Mouse (Mus musculus): ENCODE results near the gene Kcne1. TPM values are rescaled to one million over a fixed set of nuclear protein-coding genes. Genes with fewer than 3 reads are reported as not detected.
A peak's percentile ranks its signal among the peaks of the same experiment; 100 is the strongest.

Kcne1 gene
- total and polyA plus RNA-seq, 2 experiments from 2014 or later = 1.7 TPM; not detected in 1

DNA sequence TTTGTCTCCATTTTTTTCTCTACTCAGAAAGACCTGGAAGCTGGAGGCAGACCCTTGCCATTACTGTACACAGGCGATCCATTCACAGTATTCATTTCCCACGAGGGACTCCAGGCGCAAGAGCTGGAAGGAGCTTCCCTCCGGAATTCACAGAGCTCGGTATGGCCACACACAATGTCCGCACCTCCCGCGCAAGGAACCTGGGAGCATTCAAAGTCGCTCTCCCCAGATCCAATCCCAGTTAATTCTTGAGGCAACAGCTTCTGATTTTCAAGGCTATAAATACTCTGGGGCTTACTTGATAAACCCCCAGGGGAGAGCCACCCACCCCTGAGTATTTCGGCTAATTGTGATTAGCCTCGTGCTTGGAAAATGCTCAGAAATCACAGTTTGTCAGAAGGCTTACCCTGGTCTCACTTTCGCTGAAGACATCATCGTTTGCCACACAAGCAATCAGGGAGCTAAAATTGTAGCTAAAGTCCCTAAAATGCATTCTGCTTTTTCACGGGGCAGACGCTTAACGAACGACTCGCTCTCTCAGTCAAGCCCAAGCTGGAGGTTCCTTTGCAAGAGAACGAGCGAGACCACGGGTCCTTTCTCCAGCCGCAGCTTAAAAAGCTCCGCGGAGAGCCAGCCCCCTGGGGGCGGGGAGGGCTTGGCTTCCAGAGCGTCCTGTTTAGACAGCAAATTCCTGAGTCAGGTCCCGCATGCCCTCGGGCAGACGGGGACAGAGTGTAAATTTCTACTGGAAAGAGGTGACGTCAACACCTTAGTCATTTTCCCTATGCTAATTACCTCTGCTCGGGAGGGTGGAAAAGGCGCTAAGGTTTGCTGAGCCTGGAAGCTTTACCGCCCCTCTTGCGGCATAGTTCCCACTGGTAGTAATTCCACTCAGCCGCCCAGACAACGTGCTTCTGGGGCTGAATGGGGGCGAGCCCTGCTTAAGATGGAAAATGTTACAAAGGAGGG lies 40.5 kb upstream of the Kcne1 start:
- H3K27me3 ChIP-seq (ENCODE audit: insufficient read depth, low read length) = no peaks in the 10 kb centered on the region
- H3K9me3 ChIP-seq (ENCODE audit: low read length) = no peaks in the 10 kb centered on the region
- H3K36me3 ChIP-seq (ENCODE audit: insufficient read depth, low read length) = peaks cover 13% of the 10 kb centered on the region; the same call in 1 of the 2 replicates
- ATAC-seq (ENCODE audit: low FRiP score) (peak; percentile 84), DNase-seq (ENCODE audit: low spot score) (peak; percentile 87)
- WGBS = under 1% methylated on average over 37 of the region's 37 CpGs
- no peak; the same call in 1 of the 2 replicates for TF ChIP-seq CTCF (IDR thresholded peaks at IDR 0.05)
- peak overlapping the region; percentile 71 for H3K4me2 ChIP-seq (ENCODE audit: low read depth, low read length, poor library complexity, severe bottlenecking)
- peak overlapping the region; percentile 34 for H3K4me3 ChIP-seq (ENCODE audit: low read depth, low read length)
- H3K27ac ChIP-seq (ENCODE audit: low read depth, low read length) = peak overlapping the region; percentile 68
- peak overlapping the region; percentile 69 for H3K9ac ChIP-seq (replicated peaks; ENCODE audit: low read length, poor library complexity, severe bottlenecking)
- H3K4me1 ChIP-seq (ENCODE audit: insufficient read depth, low read length) = peaks cover 21% of the 10 kb centered on the region

DNA sequence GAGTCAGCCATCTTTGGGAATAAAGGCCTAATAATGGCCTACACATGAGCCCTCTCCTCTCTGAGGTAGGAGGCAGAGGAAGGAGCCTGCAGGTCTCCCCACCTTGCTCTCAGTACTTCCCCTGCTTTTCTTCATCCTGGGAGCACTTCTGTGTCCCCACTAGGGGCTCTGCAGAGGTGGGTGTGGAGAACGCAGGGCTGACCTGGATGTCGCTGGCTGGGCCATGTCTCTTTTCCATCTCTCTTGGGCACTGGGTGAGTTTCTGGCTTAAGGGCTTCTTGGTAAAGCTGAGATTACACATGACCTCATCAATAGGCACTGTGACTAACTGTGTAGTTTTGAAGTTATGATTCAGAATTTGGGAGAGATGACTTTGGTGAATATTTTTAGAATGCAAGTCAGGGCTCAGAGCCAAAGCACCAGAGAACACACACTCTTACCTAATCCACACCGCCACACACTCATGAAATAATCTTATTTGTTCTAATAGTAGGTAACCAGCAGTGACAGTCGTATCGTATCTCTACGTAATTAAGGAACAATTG lies 39.4 kb upstream of the Kcne1 start:
- H3K4me1 ChIP-seq (ENCODE audit: insufficient read depth, low read length) = peaks cover 21% of the 10 kb centered on the region
- peak overlapping the region; percentile 34; the same call in 1 of the 2 replicates for H3K4me3 ChIP-seq (ENCODE audit: low read depth, low read length)
- H3K36me3 ChIP-seq (ENCODE audit: insufficient read depth, low read length) = peaks cover 19% of the 10 kb centered on the region
- H3K27ac ChIP-seq (ENCODE audit: low read depth, low read length) = no peak overlapping the region
- ATAC-seq (ENCODE audit: low FRiP score) (no peak), DNase-seq (ENCODE audit: low spot score) (no peak)
- H3K9ac ChIP-seq (replicated peaks; ENCODE audit: low read length, poor library complexity, severe bottlenecking) = no peak overlapping the region
- 57% methylated on average over 6 of the region's 6 CpGs for WGBS
- H3K4me2 ChIP-seq (ENCODE audit: low read depth, low read length, poor library complexity, severe bottlenecking) = peak overlapping the region; percentile 71
- no peaks in the 10 kb centered on the region for H3K9me3 ChIP-seq (ENCODE audit: low read length)
- peak; percentile 43 for TF ChIP-seq CTCF (IDR thresholded peaks at IDR 0.05)
- H3K27me3 ChIP-seq (ENCODE audit: insufficient read depth, low read length) = no peaks in the 10 kb centered on the region

DNA sequence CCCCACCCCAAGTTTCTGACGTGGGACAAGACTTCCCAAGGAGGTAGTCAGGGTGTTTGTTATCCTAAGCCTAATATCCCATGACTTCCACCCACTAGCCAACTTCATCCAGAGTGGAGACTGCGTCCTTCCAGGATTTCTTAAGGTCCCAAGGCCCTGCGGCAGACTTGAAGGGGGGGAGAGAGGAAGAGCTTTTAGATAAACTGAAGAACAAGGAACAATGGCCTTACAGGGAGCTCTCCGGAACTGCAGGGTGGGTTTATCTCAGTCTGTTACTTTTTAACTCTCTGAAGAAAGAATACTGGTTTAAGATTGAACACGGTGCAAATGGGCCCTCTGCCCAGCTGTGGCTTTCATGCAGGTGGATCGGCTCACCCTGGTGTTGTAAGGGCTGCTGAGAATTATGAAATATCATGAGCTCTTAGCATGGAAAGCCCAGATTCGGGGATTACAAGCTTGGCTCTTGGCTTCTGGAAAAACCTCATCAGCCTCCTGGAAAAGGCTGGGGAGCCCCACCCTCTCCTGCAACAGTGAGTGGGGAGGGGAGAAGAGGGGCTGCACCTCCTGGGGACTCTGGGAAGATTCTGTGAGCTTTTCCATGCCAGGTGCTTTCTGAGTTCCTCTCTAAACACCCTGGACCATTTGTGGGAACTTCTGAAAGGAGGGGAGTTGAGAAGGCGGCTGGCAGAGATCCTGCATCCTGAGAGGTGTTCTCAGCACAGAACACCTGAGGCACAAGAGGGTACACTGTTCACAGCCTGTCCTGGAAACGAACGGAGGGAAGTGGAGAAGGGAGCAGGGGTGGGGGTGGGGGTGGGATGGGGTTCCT lies 38.7 kb upstream of the Kcne1 start:
- TF ChIP-seq CTCF (IDR thresholded peaks at IDR 0.05) = no peak
- H3K9me3 ChIP-seq (ENCODE audit: low read length) = no peaks in the 10 kb centered on the region
- DNase-seq (ENCODE audit: low spot score) = no peak
- H3K4me3 ChIP-seq (ENCODE audit: low read depth, low read length) = no peak overlapping the region
- H3K9ac ChIP-seq (replicated peaks; ENCODE audit: low read length, poor library complexity, severe bottlenecking) = no peak overlapping the region
- H3K4me2 ChIP-seq (ENCODE audit: low read depth, low read length, poor library complexity, severe bottlenecking) = peak overlapping the region; percentile 71; the same call in 1 of the 2 replicates
- peaks cover 26% of the 10 kb centered on the region for H3K36me3 ChIP-seq (ENCODE audit: insufficient read depth, low read length)
- peaks cover 21% of the 10 kb centered on the region for H3K4me1 ChIP-seq (ENCODE audit: insufficient read depth, low read length)
- no peak overlapping the region for H3K27ac ChIP-seq (ENCODE audit: low read depth, low read length)
- H3K27me3 ChIP-seq (ENCODE audit: insufficient read depth, low read length) = no peaks in the 10 kb centered on the region
- ATAC-seq (ENCODE audit: low FRiP score) = no peak
- WGBS = 60% methylated on average over 10 of the region's 10 CpGs

DNA sequence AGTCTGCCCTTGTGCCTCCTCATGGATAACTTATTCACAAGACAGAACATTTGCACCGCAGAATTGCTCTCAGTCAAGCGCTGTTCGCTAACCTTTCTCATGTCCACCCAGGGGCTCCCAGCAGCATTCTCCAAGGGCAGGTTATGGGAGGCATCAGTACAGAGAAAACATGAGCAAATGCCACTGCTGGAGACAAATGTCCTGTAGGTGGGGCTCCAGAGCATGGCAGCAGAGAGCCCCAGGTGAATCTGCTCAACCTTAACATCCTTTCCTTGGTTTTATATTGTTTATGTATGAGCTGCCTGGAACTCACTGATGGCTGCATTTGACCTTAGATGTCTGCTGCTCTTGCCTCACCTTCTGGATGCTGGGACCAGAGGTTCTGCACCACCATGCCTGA lies 34.5 kb upstream of the Kcne1 start:
- 96% methylated on average over 3 of the region's 3 CpGs for WGBS
- H3K27ac ChIP-seq (ENCODE audit: low read depth, low read length) = no peak overlapping the region
- no peak for ATAC-seq (ENCODE audit: low FRiP score)

DNA sequence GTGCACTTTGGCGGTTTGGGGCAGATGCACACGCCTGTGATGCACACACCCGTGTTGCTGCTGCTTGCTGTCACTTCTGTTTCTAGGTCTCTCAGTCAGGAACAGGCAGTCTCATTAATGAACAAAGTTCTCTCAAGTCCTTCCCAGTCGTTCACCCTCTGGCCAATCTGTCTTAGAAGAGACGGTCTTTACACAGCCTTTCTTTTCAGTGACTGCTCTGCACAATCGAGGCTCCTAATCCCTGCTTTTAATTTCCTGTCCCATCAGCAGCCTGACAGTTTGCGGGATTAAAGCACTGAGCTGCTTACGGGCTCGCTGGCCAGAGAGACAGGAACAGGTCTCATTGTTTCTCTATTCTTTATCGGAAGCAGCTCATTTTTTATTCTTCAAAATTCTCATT lies 28.4 kb upstream of the Kcne1 start:
- WGBS = 18% methylated on average over 10 of the region's 10 CpGs
- Histone ChIP-seq H3K4me2 (ENCODE audit: low read depth, low read length, poor library complexity, severe bottlenecking) (no peak overlapping the region), H3K27ac (ENCODE audit: low read depth, low read length) (no peak overlapping the region), H3K36me3 (ENCODE audit: insufficient read depth, low read length) (peaks cover 5% of the 10 kb centered on the region), H3K4me1 (ENCODE audit: insufficient read depth, low read length) (peaks cover 2% of the 10 kb centered on the region; the same call in 1 of the 2 replicates), H3K4me3 (ENCODE audit: low read depth, low read length) (no peak overlapping the region), H3K9me3 (ENCODE audit: low read length) (no peaks in the 10 kb centered on the region), H3K9ac (replicated peaks; ENCODE audit: low read length, poor library complexity, severe bottlenecking) (no peak overlapping the region), H3K27me3 (ENCODE audit: insufficient read depth, low read length) (no peaks in the 10 kb centered on the region)
- TF ChIP-seq CTCF (IDR thresholded peaks at IDR 0.05) = no peak
- ATAC-seq (ENCODE audit: low FRiP score) (no peak), DNase-seq (ENCODE audit: low spot score) (no peak)

More for the DNA sequence above, 34.5 kb upstream of the Kcne1 start:
- H3K27me3 ChIP-seq (ENCODE audit: insufficient read depth, low read length) = no peaks in the 10 kb centered on the region
- H3K36me3 ChIP-seq (ENCODE audit: insufficient read depth, low read length) = peaks cover 34% of the 10 kb centered on the region
- peaks cover 4% of the 10 kb centered on the region; the same call in 1 of the 2 replicates for H3K4me1 ChIP-seq (ENCODE audit: insufficient read depth, low read length)
- no peak overlapping the region for H3K4me3 ChIP-seq (ENCODE audit: low read depth, low read length)
- DNase-seq (ENCODE audit: low spot score) = no peak
- no peak overlapping the region for H3K4me2 ChIP-seq (ENCODE audit: low read depth, low read length, poor library complexity, severe bottlenecking)
- H3K9me3 ChIP-seq (ENCODE audit: low read length) = no peaks in the 10 kb centered on the region
- no peak overlapping the region for H3K9ac ChIP-seq (replicated peaks; ENCODE audit: low read length, poor library complexity, severe bottlenecking)
- peak; percentile 43 for TF ChIP-seq CTCF (IDR thresholded peaks at IDR 0.05)

Measured in midbrain, postnatal 0 days (tissue).